Mouse (Mus musculus): ENCODE measurements around the gene Slc43a2.
"Not testable (repeated sequence)": the region's sequence is repeated elsewhere in the genome, so short reads cannot be mapped to it uniquely, and the experiment has no call there.

Gene Slc43a2

GRCm38 (mm10) chr11:75550200-75550946 lies 18.9 kb downstream of the Slc43a2 start:
- no peak for DNase-seq (ENCODE audit: low read depth in 2 of 2, low spot score in 2 of 2)

- DNase-seq (ENCODE audit: low read depth in 2 of 2, low spot score in 2 of 2), result no peak
Observed at GRCm38 (mm10) chr11:75551321-75551720, 19.8 kb downstream of the Slc43a2 start.

GRCm38 (mm10) chr11:75551961-75552441 lies 20.5 kb downstream of the Slc43a2 start:
- no peak for DNase-seq (ENCODE audit: low read depth in 2 of 2, low spot score in 2 of 2)

DNA sequence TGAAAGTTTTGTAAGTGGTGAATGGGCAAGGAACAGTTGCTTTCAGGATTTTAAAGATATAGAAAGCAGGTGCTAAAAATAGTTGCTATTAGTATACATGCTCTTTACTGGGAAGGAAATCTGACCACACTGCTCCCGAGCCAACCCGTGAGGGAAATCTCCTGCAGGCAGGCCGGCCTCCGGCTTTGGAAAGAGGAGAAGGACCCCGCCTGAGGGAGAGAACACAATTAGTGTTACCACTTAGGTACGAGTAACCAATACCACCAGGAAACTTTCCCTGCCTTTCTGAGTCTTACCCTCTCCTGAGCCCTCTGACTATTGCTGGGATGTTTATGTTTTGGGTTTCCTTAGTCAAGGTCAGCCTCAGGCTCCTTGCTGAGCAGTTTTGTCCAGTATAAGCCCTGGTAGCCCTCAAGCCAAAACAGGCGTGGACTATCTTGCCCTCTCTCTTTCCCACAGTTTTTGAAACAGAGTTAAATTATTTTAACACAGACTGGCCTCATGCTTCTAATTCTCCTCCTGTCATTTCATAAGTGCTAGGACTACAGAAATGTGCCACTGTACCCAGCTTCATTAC lies 21.5 kb downstream of the Slc43a2 start:
- no peak for DNase-seq (ENCODE audit: low read depth in 2 of 2, low spot score in 2 of 2)

GRCm38 (mm10) chr11:75556006-75556405 lies 24.5 kb downstream of the Slc43a2 start:
- not testable (repeated sequence) for DNase-seq (ENCODE audit: low read depth in 2 of 2, low spot score in 2 of 2)

DNA sequence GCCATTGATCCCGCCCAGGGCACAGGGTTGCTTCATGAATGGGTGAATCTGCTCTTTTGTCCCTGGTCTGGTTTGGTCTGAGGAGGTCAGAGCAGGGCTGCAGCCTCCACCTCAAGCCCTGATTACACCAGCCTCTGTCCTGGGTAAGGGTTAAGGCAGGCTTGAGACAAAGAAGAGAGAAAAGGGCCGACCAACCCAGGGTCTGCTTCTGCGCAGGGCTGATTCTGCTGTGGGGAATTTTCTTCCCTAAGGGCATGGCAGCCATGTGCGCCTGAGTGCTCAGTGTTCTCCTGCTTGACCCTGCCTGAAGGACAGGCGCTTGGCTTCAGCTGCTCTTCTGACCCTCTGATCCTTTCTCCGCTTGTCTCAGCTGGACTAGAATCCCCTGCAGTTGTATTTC lies 25.6 kb downstream of the Slc43a2 start:
- no peak for DNase-seq (ENCODE audit: low read depth in 2 of 2, low spot score in 2 of 2)

GRCm38 (mm10) chr11:75558101-75558500 lies 26.6 kb downstream of the Slc43a2 start:
- peak; percentile 31 to 46 for DNase-seq (ENCODE audit: low read depth in 2 of 2, low spot score in 2 of 2)

GRCm38 (mm10) chr11:75559870-75560504 lies 28.5 kb downstream of the Slc43a2 start:
- DNase-seq (ENCODE audit: low read depth in 2 of 2, low spot score in 2 of 2), result no peak

DNA sequence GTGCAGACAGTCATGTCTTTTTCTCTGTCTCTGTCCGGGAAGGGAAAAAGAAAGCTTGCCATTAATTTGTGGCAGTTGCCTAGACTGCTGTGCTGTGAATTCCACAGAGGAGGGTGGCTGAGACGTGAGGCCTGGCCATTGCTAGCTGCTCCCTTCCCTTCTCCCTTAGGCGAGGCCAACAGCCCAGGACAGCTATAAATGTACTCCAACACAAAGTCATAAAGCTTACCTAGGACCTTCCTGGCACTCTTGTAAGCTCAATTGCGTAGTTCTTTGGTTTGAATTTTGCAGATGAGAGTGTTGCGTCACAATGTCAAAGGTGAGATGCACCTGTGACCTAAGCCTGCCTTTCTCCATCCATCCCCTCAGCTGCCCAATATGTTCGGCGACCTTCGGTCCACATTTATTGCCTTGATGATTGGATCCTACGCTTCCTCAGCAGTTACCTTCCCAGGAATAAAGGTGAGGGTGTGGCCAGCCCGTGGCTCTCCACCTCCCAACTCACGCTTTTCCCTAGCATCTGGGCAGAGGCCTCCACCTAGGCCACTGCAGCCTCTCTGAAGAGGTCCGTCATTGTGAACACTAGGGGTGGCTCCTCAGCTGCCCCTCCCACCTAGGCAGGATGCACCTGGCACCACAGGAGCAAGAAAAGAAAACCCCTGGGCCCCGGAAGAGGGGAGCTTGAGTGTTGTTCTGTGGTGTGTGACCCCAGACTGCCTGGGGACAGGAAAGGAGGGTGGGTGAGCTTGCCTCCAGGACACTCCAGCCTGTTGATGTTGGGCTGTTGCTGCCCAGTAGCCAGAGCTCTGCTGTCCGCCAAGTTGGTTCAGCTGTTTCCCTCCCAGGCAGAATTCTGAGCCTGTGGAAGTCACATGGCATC lies 29.3 kb downstream of the Slc43a2 start:
- DNase-seq (ENCODE audit: low read depth in 2 of 2, low spot score in 2 of 2), result peak; percentile 46 to 67

GRCm38 (mm10) chr11:75561410-75561791 lies 29.9 kb downstream of the Slc43a2 start:
- no peak for DNase-seq (ENCODE audit: low read depth in 2 of 2, low spot score in 2 of 2)

DNA sequence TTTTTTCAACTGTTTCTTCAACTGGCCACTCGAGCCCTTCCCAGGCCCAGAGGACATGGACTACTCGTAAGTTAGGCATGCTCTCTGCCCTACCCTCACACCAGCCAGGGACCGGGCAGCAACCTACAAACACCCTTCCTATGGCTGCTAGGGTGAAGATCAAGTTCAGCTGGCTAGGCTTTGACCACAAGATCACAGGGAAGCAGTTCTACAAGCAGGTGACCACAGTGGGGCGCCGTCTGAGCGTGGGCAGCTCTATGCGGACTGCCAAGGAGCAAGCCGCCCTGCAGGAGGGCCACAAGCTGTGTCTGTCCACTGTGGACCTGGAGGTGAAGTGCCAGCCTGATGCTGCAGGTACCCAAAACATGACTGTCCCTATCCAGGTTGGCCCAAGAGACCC lies 31.3 kb downstream of the Slc43a2 start:
- DNase-seq (ENCODE audit: low read depth in 2 of 2, low spot score in 2 of 2), result no peak

DNA sequence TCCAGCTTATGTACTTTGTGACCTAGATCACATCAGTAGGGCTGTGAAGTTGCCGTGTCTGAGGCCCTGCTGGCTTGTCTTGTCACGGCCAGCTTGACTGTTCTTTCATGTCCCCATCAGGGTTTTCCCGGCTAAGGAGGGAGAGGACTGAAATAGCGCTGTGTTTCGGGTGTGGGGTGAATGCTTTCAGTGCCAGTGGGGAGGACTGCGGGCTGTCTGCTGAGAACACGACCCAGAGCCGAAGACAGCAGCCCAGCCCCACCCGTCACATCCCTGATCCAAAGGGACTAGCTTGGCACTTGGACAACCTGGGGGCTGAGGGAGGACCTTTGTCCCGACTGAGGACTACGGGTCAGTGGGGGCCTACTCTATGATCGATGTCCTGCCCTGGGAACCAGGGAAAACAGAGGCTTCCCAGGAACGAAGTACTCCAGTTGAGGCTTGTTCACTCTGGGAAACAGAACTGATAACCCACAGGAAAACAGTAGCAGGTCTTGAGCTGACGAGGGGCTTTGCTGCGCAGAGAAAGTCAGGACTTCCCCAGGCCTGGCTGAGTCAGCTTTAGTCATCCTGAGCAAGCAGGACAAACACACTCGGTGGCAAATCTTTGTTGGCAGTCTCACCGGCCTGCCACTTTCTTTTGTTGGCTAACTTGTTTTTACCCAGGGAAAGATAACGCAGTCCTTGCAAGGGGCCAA lies 32.5 kb downstream of the Slc43a2 start:
- no peak for DNase-seq (ENCODE audit: low read depth in 2 of 2, low spot score in 2 of 2)

GRCm38 (mm10) chr11:75565849-75566248 lies 34.4 kb downstream of the Slc43a2 start:
- DNase-seq (ENCODE audit: low read depth in 2 of 2, low spot score in 2 of 2), result no peak

- no peak for DNase-seq (ENCODE audit: low read depth in 2 of 2, low spot score in 2 of 2)
Observed at GRCm38 (mm10) chr11:75566276-75567196, 35.0 kb downstream of the Slc43a2 start.

DNA sequence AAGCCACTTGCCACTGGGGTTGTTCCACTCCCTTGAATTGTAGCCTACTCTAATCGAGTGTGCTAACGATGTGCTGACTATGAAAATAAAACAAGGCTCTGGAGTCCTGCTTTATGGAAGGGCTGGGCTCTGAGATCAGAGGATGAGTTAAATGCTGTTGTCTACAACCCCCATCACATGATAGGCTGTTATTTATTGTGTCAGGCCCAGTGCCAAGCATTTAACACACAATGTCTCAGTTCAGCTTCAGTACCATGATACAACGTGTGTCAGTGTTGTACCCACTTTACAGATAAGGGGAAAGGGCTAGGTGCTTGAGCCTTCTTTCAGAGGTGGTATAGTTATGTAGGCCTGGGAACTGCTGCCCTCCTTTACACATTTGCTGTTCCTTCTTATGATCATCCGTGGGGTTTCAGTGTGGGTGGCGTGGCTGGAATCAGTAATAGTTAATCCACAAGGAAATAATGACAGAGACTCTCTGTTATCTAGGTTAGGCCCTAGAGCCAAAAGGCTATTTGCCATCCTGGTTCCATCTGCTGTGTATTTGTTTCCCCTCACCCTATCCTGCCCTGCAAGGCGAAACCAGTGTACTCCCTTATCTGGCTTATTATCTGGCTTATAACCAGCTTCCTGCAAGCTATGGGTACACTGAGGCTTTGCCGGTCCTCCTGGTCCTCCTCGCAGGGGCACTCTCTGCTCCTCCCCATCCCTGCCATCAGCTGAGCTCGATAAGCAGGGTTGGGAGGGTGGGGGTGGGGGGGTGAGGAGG lies 36.0 kb downstream of the Slc43a2 start:
- DNase-seq (ENCODE audit: low read depth in 2 of 2, low spot score in 2 of 2), result no peak

DNA sequence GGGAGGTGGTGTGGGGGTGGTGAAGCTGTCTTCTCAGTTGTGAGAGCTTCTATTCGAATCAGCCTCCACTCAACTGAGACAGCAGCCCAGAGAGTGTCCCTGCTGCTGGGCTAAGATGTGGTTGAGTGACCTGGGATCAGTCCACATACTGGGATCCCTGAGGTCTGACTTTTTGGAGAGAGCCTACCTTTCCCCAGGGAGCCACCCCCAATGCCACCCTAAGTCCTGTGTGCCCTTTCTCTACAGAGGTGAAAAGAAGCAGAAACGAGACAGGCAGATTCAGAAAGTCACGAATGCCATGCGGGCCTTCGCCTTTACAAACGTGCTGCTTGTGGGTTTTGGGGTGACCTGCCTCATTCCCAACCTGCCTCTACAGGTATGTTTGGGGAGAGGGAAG lies 36.6 kb downstream of the Slc43a2 start:
- no peak for DNase-seq (ENCODE audit: low read depth in 2 of 2, low spot score in 2 of 2)

DNA sequence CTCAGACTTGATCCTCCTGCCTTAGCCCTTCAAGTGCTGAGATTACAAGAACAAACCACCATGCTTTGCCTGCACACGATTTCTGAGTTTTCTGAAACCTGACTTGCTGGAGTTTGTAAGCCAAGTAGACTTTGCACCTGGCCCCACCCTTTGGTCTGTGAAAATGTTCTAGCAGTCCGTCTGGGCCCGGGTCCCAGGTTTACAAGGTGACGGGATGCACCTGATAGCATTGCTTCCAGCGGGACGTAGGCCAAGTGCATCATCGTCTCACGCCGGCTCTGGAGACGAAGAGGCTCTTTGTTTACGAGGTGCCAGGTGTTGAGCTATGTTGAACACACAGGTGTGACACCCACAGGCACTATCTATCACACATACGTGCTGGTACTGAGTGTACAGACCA lies 37.5 kb downstream of the Slc43a2 start:
- no peak for DNase-seq (ENCODE audit: low read depth in 2 of 2, low spot score in 2 of 2)

- no peak for DNase-seq (ENCODE audit: low read depth in 2 of 2, low spot score in 2 of 2)
Observed at GRCm38 (mm10) chr11:75570375-75571125, 39.1 kb downstream of the Slc43a2 start.
